Mouse (Mus musculus) forebrain, embryonic 12.5 days (tissue): Measurements from ENCODE around the gene Pex13. TPM values are rescaled to one million over a fixed set of nuclear protein-coding genes. Genes with fewer than 3 reads are reported as not detected.
"Not testable (repeated sequence)": the region's sequence is repeated elsewhere in the genome, so short reads cannot be mapped to it uniquely, and the experiment has no call there.

ENCODE experiments used
- ATAC-seq: fragments of 200-750 bp; cut with Nextera tagmentation; 2 replicates; pipeline ENCODE4 v1.8.0; 2017; ENCODE audit warnings: moderate TSS enrichment; ENCODE audit not compliant: low FRiP score
- H3K27ac ChIP-seq: fragments of 300-500 bp; sonication (generic); 2 replicates; pipeline ENCODE4 v1.5.1; 2016; ENCODE audit warnings: mild to moderate bottlenecking
- H3K27me3 ChIP-seq: fragments of 300-500 bp; sonication (generic); 2 replicates; pipeline ENCODE4 v1.6.1; 2016; ENCODE audit warnings: mild to moderate bottlenecking
- H3K36me3 ChIP-seq: fragments of 300-500 bp; sonication (generic); replicated peaks from 2 replicates; pipeline ENCODE4 v1.6.1; 2016; ENCODE audit warnings: mild to moderate bottlenecking
- H3K4me1 ChIP-seq: fragments of 300-500 bp; sonication (generic); 2 replicates; pipeline ENCODE4 v1.6.1; 2016
- H3K4me2 ChIP-seq: fragments of 300-500 bp; sonication (generic); 2 replicates; pipeline ENCODE4 v1.6.1; 2016; ENCODE audit warnings: mild to moderate bottlenecking, moderate library complexity
- H3K4me3 ChIP-seq: fragments of 300-500 bp; sonication (generic); replicated peaks from 2 replicates; pipeline ENCODE4 v1.5.1; 2016; ENCODE audit warnings: mild to moderate bottlenecking
- H3K9ac ChIP-seq: fragments of 300-500 bp; sonication (generic); 2 replicates; pipeline ENCODE4 v1.6.1; 2016; ENCODE audit warnings: mild to moderate bottlenecking
- H3K9me3 ChIP-seq: fragments of 300-500 bp; sonication (generic); 2 replicates; pipeline ENCODE4 v1.6.1; 2016
- WGBS: fragments of 180-500 bp; shearing (Covaris S2); methylation state at CpG from one replicate; pipeline ENCODE4 v1.1.7; 2016; 5-methylcytosine and 5-hydroxymethylcytosine counted together
- polyA plus RNA-seq: library from polyadenylated mRNA; unstranded; fragments of >200 nt; fragmentation: Nextera tagmentation; extraction: Ambion mirVana; gene quantifications from 2 replicates; pipeline ENCODE4 v1.2.1, GENCODE M21; 2016

The Pex13 gene
- polyA plus RNA-seq, 1 experiment from 2014 or later, result 45.9 TPM

- H3K36me3 ChIP-seq, result peaks cover 5% of the 10 kb centered on the region
- peaks cover 10% of the 10 kb centered on the region for H3K4me1 ChIP-seq
- H3K9me3 ChIP-seq, result no peaks in the 10 kb centered on the region
- peak within 1 kb of the TSS; percentile 90 for H3K9ac ChIP-seq
- peak within 1 kb of the TSS; percentile 58 for H3K4me2 ChIP-seq
- under 1% methylated on average over 90 of the region's 103 CpGs for WGBS
- H3K27me3 ChIP-seq, result no peaks in the 10 kb centered on the region
- H3K4me3 ChIP-seq, result peak within 1 kb of the TSS; percentile 72
- peak; percentile 100 for ATAC-seq
- H3K27ac ChIP-seq, result peak within 1 kb of the TSS; percentile 93
Measured at GRCm38 (mm10) chr11:23632945-23633878, 32.5 kb downstream of the Pex13 start, which contains the start of gene 0610010F05Rik. 0610010F05Rik (minus strand) TSS chr11:23633639.

- no peak for ATAC-seq
- Histone ChIP-seq H3K4me3 (no peak overlapping the region), H3K27me3 (no peaks in the 10 kb centered on the region), H3K4me2 (no peak overlapping the region), H3K27ac (no peak overlapping the region), H3K9ac (no peak overlapping the region), H3K36me3 (peaks cover 10% of the 10 kb centered on the region), H3K9me3 (no peaks in the 10 kb centered on the region), H3K4me1 (peaks cover 10% of the 10 kb centered on the region)
Measured at GRCm38 (mm10) chr11:23630664-23631063, 35.1 kb downstream of the Pex13 start.

DNA sequence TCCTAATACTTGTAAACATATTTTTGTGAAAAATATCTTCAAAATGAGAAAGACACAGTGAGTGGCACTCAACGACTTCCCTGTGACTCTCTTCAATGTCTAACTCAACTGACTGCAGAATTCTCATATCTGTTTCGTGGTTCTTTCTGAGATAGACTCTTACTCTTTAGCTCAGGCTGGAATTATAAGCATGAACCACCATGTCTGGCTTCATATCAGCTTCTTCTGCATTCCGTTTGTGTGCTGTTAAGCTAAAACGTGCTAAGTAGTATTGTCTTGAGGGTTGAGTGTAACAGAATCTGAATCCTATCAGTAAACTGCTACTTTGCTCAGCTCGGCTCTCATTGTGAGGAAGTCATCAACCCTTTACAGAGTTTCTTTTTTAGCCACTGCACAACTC is 46.8 kb downstream of the Pex13 start:
- no peaks in the 10 kb centered on the region for H3K27me3 ChIP-seq
- 80% methylated on average over 5 of the region's 5 CpGs for WGBS
- H3K4me2 ChIP-seq, result no peak overlapping the region
- peaks cover 12% of the 10 kb centered on the region for H3K36me3 ChIP-seq
- H3K4me1 ChIP-seq, result no peaks in the 10 kb centered on the region
- ATAC-seq, result no peak
- no peak overlapping the region for H3K9ac ChIP-seq
- H3K9me3 ChIP-seq, result no peaks in the 10 kb centered on the region
- no peak overlapping the region for H3K4me3 ChIP-seq
- H3K27ac ChIP-seq, result no peak overlapping the region

DNA sequence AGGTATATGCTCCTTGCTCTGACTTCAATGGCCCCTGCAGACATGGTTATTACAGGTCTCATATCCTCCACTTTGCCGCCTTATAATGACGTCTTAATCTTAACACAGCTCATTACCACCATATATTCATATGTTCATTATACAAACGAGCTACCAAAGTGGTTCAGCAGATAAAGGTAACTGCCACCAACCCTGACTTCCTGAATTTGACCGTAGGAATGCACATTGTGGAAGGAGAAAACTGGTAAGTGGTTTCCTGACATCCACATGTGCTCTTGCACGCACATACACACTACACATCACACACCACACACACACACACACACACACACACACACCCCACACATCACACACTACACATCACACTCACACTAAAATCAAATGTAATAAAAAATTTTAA is 51.2 kb downstream of the Pex13 start:
- Histone ChIP-seq H3K4me2 (no peak overlapping the region), H3K4me3 (no peak overlapping the region), H3K9me3 (no peaks in the 10 kb centered on the region), H3K4me1 (no peaks in the 10 kb centered on the region), H3K27me3 (no peaks in the 10 kb centered on the region), H3K36me3 (peaks cover 25% of the 10 kb centered on the region), H3K27ac (no peak overlapping the region), H3K9ac (no peak overlapping the region)
- no peak for ATAC-seq
- 86% methylated on average over 5 of the region's 5 CpGs for WGBS

- H3K36me3 ChIP-seq, result peaks cover 50% of the 10 kb centered on the region
- H3K4me3 ChIP-seq, H3K4me2 ChIP-seq, H3K4me1 ChIP-seq, H3K27ac ChIP-seq, H3K9me3 ChIP-seq, H3K27me3 ChIP-seq, ATAC-seq, H3K9ac ChIP-seq: not testable (repeated sequence)
- WGBS, result 94% methylated on average over 6 of the region's 6 CpGs
Measured at GRCm38 (mm10) chr11:23607291-23607690, 58.5 kb downstream of the Pex13 start.

Other genes starting within 250 kb of the Pex13 start
- 170 and 171 TPM in 2 replicates for gene Ahsa2, start 167.9 kb downstream of the Pex13 start, polyA plus RNA-seq
- not detected in 2 replicates for gene 1700093K21Rik, start 144.8 kb downstream of the Pex13 start, polyA plus RNA-seq
- gene 0610010F05Rik, start 32.3 kb downstream of the Pex13 start, polyA plus RNA-seq, result 90.4 and 92.9 TPM in 2 replicates
- 23.8 and 24.9 TPM in 2 replicates for gene Pus10, start 285 bp downstream of the Pex13 start, polyA plus RNA-seq
- 0.33 and 0.57 TPM in 2 replicates for gene Rel, start 105.0 kb upstream of the Pex13 start, polyA plus RNA-seq
- 28.7 and 30.5 TPM in 2 replicates for gene Papolg, start 229.3 kb upstream of the Pex13 start, polyA plus RNA-seq